Mouse (Mus musculus) neural tube, embryonic 15.5 days (tissue): ENCODE data around the gene Ctps. TPM values are rescaled to one million over a fixed set of nuclear protein-coding genes. Genes with fewer than 3 reads are reported as not detected.
"Not testable (repeated sequence)": the region's sequence is repeated elsewhere in the genome, so short reads cannot be mapped to it uniquely, and the experiment has no call there.

ENCODE experiments used
- ATAC-seq: fragments of 200-750 bp; cut with Nextera tagmentation; 2 replicates; pipeline ENCODE4 v1.8.0; 2017; ENCODE audit warnings: mild to moderate bottlenecking, moderate TSS enrichment, moderate library complexity; ENCODE audit not compliant: low FRiP score
- H3K27ac ChIP-seq: fragments of 300-500 bp; sonication (generic); replicated peaks from 2 replicates; pipeline ENCODE4 v1.5.1; 2015; ENCODE audit warnings: mild to moderate bottlenecking, inconsistent platforms
- H3K27me3 ChIP-seq: fragments of 300-500 bp; sonication (generic); replicated peaks from 2 replicates; pipeline ENCODE4 v1.6.1; 2015; ENCODE audit warnings: inconsistent platforms
- H3K36me3 ChIP-seq: fragments of 300-500 bp; sonication (generic); 2 replicates; pipeline ENCODE4 v1.6.1; 2015; ENCODE audit warnings: inconsistent platforms
- H3K4me1 ChIP-seq: fragments of 300-500 bp; sonication (generic); 2 replicates; pipeline ENCODE4 v1.6.1; 2015; ENCODE audit warnings: inconsistent platforms
- H3K4me2 ChIP-seq: fragments of 300-500 bp; sonication (generic); 2 replicates; pipeline ENCODE4 v1.6.1; 2015; ENCODE audit warnings: inconsistent platforms, mild to moderate bottlenecking, moderate library complexity
- H3K4me3 ChIP-seq: fragments of 300-500 bp; sonication (generic); replicated peaks from 2 replicates; pipeline ENCODE4 v1.5.1; 2015; ENCODE audit warnings: mild to moderate bottlenecking, inconsistent platforms
- H3K9ac ChIP-seq: fragments of 300-500 bp; sonication (generic); replicated peaks from 2 replicates; pipeline ENCODE4 v1.6.1; 2015; ENCODE audit warnings: mild to moderate bottlenecking, inconsistent platforms
- H3K9me3 ChIP-seq: fragments of 300-500 bp; sonication (generic); replicated peaks from 2 replicates; pipeline ENCODE4 v1.6.1; 2016; ENCODE audit warnings: inconsistent platforms
- WGBS: fragments of 180-500 bp; shearing (Covaris S2); methylation state at CpG from one replicate; pipeline ENCODE4 v1.1.7; 2015; ENCODE audit warnings: mixed read lengths; 5-methylcytosine and 5-hydroxymethylcytosine counted together
- polyA plus RNA-seq: library from polyadenylated mRNA; unstranded; fragments of >200 nt; fragmentation: Nextera tagmentation; extraction: Ambion mirVana; gene quantifications from 2 replicates; pipeline ENCODE4 v1.2.1, GENCODE M21; 2015

Ctps gene
- polyA plus RNA-seq, 1 experiment from 2014 or later: 80.2 TPM

- Histone ChIP-seq H3K9me3 (no peaks in the 10 kb centered on the region), H3K9ac (no peak overlapping the region), H3K36me3 (no peaks in the 10 kb centered on the region), H3K4me2 (no peak overlapping the region), H3K4me3 (no peak overlapping the region), H3K27me3 (no peaks in the 10 kb centered on the region), H3K27ac (no peak overlapping the region), H3K4me1 (no peaks in the 10 kb centered on the region)
- ATAC-seq: no peak
- 14% methylated on average over 2 of the region's 2 CpGs for WGBS
Measured at GRCm38 (mm10) chr4:120598922-120599321, 28.8 kb upstream of the Ctps start.

GRCm38 (mm10) chr4:120596210-120596609 is 26.1 kb upstream of the Ctps start:
- ATAC-seq, H3K9me3 ChIP-seq, H3K27ac ChIP-seq, H3K27me3 ChIP-seq, H3K9ac ChIP-seq, H3K36me3 ChIP-seq, H3K4me1 ChIP-seq, H3K4me2 ChIP-seq, H3K4me3 ChIP-seq: not testable (repeated sequence)
- 100% methylated on average over 1 of the region's 1 CpGs for WGBS

- Histone ChIP-seq H3K9ac (no peak overlapping the region), H3K9me3 (no peaks in the 10 kb centered on the region), H3K27me3 (no peaks in the 10 kb centered on the region; the same call in 1 of the 2 replicates), H3K27ac (no peak overlapping the region), H3K4me1 (peaks cover 4% of the 10 kb centered on the region), H3K36me3 (no peaks in the 10 kb centered on the region), H3K4me2 (no peak overlapping the region), H3K4me3 (no peak overlapping the region)
- WGBS: 89% methylated on average over 4 of the region's 4 CpGs
- no peak for ATAC-seq
Measured at GRCm38 (mm10) chr4:120590973-120591372, 20.9 kb upstream of the Ctps start.

- H3K9me3 ChIP-seq: no peaks in the 10 kb centered on the region
- no peak overlapping the region for H3K4me3 ChIP-seq
- H3K36me3 ChIP-seq: no peaks in the 10 kb centered on the region
- no peak overlapping the region for H3K27ac ChIP-seq
- no peak overlapping the region for H3K9ac ChIP-seq
- peaks cover 4% of the 10 kb centered on the region for H3K4me1 ChIP-seq
- 18% methylated on average over 5 of the region's 5 CpGs for WGBS
- H3K4me2 ChIP-seq: peak overlapping the region; percentile 22; the same call in 1 of the 2 replicates
- peak; percentile 94 for ATAC-seq
- no peaks in the 10 kb centered on the region; the same call in 1 of the 2 replicates for H3K27me3 ChIP-seq
Measured at GRCm38 (mm10) chr4:120589815-120590422, 19.8 kb upstream of the Ctps start.

- Histone ChIP-seq H3K36me3 (no peaks in the 10 kb centered on the region), H3K9ac (no peak overlapping the region), H3K27me3 (no peaks in the 10 kb centered on the region; the same call in 1 of the 2 replicates), H3K27ac (no peak overlapping the region), H3K4me1 (peaks cover 4% of the 10 kb centered on the region), H3K4me2 (no peak overlapping the region), H3K4me3 (no peak overlapping the region), H3K9me3 (no peaks in the 10 kb centered on the region)
- no peak for ATAC-seq
- 13% methylated on average over 3 of the region's 3 CpGs for WGBS
Measured at GRCm38 (mm10) chr4:120589070-120589469, 19.0 kb upstream of the Ctps start.

- Histone ChIP-seq H3K9me3 (no peaks in the 10 kb centered on the region), H3K36me3 (no peaks in the 10 kb centered on the region), H3K27me3 (no peaks in the 10 kb centered on the region; the same call in 1 of the 2 replicates), H3K4me2 (no peak within 1 kb of the TSS), H3K4me3 (no peak within 1 kb of the TSS), H3K27ac (no peak within 1 kb of the TSS), H3K9ac (no peak within 1 kb of the TSS), H3K4me1 (peaks cover 4% of the 10 kb centered on the region)
- WGBS: 33% methylated on average over 4 of the region's 4 CpGs
- ATAC-seq: no peak
Measured at GRCm38 (mm10) chr4:120588445-120588844, 18.4 kb upstream of the Ctps start, which contains the start of gene Gm8439. TSS of gene Gm8439 (plus strand) at chr4:120588745.

- no peak overlapping the region for H3K27ac ChIP-seq
- no peak overlapping the region for H3K9ac ChIP-seq
- WGBS: 50% methylated on average over 1 of the region's 1 CpGs
- H3K27me3 ChIP-seq: no peaks in the 10 kb centered on the region; the same call in 1 of the 2 replicates
- no peak for ATAC-seq
- no peak overlapping the region for H3K4me3 ChIP-seq
- no peaks in the 10 kb centered on the region for H3K9me3 ChIP-seq
- peaks cover 4% of the 10 kb centered on the region for H3K4me1 ChIP-seq
- H3K36me3 ChIP-seq: no peaks in the 10 kb centered on the region
- H3K4me2 ChIP-seq: no peak overlapping the region
Measured at GRCm38 (mm10) chr4:120586986-120587385, 16.9 kb upstream of the Ctps start.

GRCm38 (mm10) chr4:120581711-120582110 is 11.6 kb upstream of the Ctps start:
- 87% methylated on average over 9 of the region's 9 CpGs for WGBS
- Histone ChIP-seq H3K9me3 (no peaks in the 10 kb centered on the region), H3K36me3 (no peaks in the 10 kb centered on the region), H3K27ac (no peak overlapping the region), H3K4me1 (no peaks in the 10 kb centered on the region), H3K4me3 (no peak overlapping the region), H3K27me3 (no peaks in the 10 kb centered on the region), H3K4me2 (no peak overlapping the region), H3K9ac (no peak overlapping the region)
- ATAC-seq: no peak

GRCm38 (mm10) chr4:120580894-120581293 is 10.8 kb upstream of the Ctps start:
- ATAC-seq: no peak
- Histone ChIP-seq H3K4me1 (no peaks in the 10 kb centered on the region), H3K4me2 (no peak overlapping the region), H3K9me3 (no peaks in the 10 kb centered on the region), H3K27me3 (no peaks in the 10 kb centered on the region), H3K4me3 (no peak overlapping the region), H3K9ac (no peak overlapping the region), H3K27ac (no peak overlapping the region), H3K36me3 (no peaks in the 10 kb centered on the region)
- 89% methylated on average over 5 of the region's 5 CpGs for WGBS

GRCm38 (mm10) chr4:120571691-120572090 is 1.6 kb upstream of the Ctps start:
- no peaks in the 10 kb centered on the region for H3K36me3 ChIP-seq
- H3K9me3 ChIP-seq: no peaks in the 10 kb centered on the region
- no peak overlapping the region for H3K4me3 ChIP-seq
- no peak overlapping the region for H3K27ac ChIP-seq
- no peaks in the 10 kb centered on the region for H3K27me3 ChIP-seq
- ATAC-seq: no peak
- H3K9ac ChIP-seq: no peak overlapping the region
- no peak overlapping the region for H3K4me2 ChIP-seq
- H3K4me1 ChIP-seq: peaks cover 28% of the 10 kb centered on the region
- WGBS: 59% methylated on average over 3 of the region's 3 CpGs

GRCm38 (mm10) chr4:120571070-120571464 is 991 bp upstream of the Ctps start:
- peaks cover 28% of the 10 kb centered on the region for H3K4me1 ChIP-seq
- no peaks in the 10 kb centered on the region for H3K36me3 ChIP-seq
- H3K27me3 ChIP-seq: no peaks in the 10 kb centered on the region
- WGBS: 85% methylated on average over 3 of the region's 3 CpGs
- no peak for ATAC-seq
- peak overlapping the region; percentile 75 for H3K4me2 ChIP-seq
- H3K9me3 ChIP-seq: no peaks in the 10 kb centered on the region
- H3K9ac ChIP-seq: 0 out of 2 replicates have a peak overlapping the region, but pooled peaks have one; percentile 86
- H3K27ac ChIP-seq: peak overlapping the region; percentile 97
- peak overlapping the region; percentile 69 for H3K4me3 ChIP-seq

GRCm38 (mm10) chr4:120570438-120571069 is 478 bp upstream of the Ctps start:
- Histone ChIP-seq H3K36me3 (0 out of 2 replicates have a peak, but pooled peaks cover 2% of the 10 kb centered on the region), H3K27me3 (no peaks in the 10 kb centered on the region), H3K9me3 (no peaks in the 10 kb centered on the region), H3K4me3 (peak overlapping the region; percentile 69), H3K27ac (peak overlapping the region; percentile 97), H3K4me2 (peak overlapping the region; percentile 75), H3K4me1 (peaks cover 28% of the 10 kb centered on the region), H3K9ac (peak overlapping the region; percentile 86)
- WGBS: under 1% methylated on average over 27 of the region's 27 CpGs
- ATAC-seq: peak; percentile 74
